Mouse (Mus musculus): ENCODE results near the gene Fes.

Gene Fes

GRCm38 (mm10) chr7:80343270-80344018 is 44.3 kb downstream of the Fes start:
- no peak for DNase-seq (ENCODE audit: low spot score)

DNA sequence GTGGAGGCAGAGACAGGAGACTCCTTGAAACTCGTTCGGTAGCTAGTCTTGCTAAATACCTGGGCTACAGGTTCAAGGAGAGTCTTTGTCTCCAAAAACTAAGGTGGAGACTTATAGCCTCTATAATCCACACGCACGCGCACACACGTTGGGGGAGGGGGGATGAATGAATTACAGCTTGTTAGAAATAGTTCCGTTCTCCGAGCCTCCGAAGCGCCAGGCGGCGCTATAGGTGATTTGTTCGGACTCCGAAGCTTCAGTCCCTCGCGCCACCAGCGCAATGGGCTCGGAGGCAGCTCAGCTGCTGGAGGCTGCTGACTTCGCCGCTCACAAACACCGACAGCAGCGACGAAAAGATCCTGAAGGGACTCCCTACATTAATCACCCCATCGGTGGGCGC is 44.9 kb downstream of the Fes start, which contains the start of gene Hddc3:
Gene Hddc3, plus strand, starts transcription at position 247 of the 400 bp plus-strand sequence.
- DNase-seq (ENCODE audit: low spot score): peak; percentile 94

- DNase-seq (ENCODE audit: low spot score): no peak
These were observed 46.0 kb downstream of the Fes start for GRCm38 (mm10) chr7:80341793-80342192.

- DNase-seq (ENCODE audit: low spot score): peak; percentile 82
These were observed 47.0 kb downstream of the Fes start, which contains the start of gene Unc45a for GRCm38 (mm10) chr7:80340793-80341192. Gene Unc45a, minus strand, starts transcription at chr7:80341005.

DNA sequence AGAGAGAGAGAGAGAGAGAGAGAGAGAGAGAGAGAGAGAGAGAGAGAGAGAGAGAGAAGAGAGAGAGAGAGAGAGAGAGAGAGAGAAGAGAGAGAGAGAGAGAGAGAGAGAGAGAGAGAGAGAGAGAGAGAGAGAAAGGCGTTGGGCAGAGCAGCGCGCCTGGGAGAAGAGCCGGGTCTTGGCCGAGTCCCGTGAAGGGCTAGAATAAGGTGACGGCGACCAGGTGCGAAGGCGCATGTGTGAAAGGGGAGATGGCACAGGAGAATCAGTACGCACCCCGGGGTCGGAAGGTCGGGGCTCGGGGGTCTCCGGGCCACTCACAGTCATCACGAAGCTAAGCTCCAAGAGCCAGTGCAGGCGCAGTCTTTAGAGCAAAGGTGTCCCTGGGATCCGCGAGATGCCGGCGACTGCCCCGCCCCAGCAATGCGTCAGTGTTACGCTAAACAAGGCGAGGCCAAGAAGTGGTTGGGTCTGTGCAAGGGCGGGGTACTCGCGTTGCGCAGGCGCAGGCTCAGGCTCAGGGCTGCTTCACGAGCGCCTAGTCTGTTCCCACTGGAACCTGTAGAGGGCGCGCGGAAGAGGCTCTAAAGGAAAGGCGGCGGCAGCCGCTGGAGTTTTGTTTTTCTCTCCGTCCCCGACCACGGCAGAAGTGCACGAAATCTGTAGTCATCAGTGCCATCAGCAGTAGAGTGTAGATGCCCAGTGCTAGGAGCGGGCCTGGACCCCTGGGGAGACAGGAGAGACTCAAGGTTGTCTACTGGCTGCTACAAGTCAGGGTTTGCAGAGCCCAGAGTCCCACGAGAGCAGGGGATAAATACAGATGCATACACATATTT is 47.7 kb downstream of the Fes start:
- peak; percentile 99 for DNase-seq (ENCODE audit: low spot score)

DNA sequence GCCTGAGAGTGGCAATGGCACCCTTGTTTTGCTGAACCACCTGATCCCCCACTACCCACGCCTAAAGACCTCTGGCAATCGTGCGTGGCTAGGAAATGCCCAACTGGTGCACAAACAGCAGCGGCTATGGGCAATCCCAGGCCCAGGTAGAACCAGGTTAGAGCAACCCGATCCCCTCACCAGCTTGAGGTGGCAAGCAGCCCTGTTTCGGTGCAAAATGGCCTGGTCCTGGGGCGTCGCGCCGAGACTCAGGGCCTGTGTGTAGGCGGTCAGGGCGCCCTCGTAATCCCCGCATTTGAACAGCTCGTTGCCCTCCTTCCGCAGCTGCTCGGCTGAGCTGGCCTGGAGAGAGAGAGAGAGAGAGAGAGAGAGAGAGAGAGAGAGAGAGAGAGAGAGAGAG is 48.4 kb downstream of the Fes start:
- peak; percentile 13 for DNase-seq (ENCODE audit: low spot score)

GRCm38 (mm10) chr7:80336932-80337331 is 50.8 kb downstream of the Fes start:
- DNase-seq (ENCODE audit: low spot score): no peak

DNA sequence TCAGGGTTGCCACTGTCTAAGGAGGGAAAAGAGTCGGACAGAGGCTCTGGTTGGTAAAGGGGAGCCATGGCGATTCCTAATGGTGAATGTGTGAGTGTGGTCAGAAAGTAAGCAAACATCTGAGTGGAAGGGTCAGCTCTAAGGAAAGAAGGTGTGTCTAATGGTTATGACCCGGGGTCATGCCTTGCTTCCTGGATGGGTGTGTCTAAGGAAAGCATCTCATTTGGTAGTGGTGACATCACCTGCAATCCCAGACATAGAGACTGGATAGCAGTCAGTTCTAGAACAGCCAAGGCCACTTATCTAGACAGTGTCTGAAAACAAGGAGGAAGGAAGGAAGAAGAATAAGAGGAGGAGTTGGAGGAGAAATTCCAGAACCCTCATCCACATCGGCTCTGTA is 52.9 kb downstream of the Fes start:
- no peak for DNase-seq (ENCODE audit: low spot score)

DNA sequence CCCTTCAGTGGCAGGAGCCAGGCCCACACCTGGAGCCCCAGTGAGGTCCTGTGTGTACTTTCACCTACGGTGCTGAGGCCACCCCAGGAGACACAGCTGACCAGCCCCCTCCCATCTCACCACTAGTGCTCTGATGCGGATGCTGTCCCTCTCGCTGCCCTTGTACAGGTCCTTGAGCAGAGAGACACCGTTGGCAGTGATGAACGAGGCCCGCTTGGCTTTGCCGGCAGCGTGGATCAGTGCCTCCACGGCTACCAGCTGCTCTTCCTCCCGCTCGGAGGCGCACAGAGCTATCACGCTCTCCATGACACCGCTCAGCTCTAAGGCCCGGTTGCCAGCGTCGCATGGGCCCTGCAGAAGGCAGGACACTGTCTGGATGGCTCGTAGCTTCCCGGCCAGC is 56.3 kb downstream of the Fes start:
- no peak for DNase-seq (ENCODE audit: low spot score)

DNA sequence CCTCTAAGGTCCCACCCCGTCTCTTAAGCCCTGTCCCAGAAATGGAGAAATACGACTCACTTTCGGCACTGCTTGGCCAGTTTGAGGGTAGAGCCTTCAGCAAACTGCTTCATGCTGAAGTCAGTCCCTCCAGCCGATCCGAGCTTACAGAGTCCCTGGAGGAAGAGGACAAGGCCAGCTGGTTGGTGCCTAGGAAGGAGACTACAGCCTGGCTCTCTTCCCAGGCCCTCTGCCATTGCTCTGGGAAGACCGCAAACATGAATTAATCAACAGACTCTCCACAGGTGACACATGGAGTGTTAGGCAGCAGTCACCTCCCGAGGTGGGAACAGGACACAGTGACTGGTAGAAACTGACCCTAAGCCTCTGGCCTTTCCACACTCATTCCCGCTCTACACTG is 57.5 kb downstream of the Fes start:
- DNase-seq (ENCODE audit: low spot score): no peak

Data from lung, postnatal 25 days (tissue).